Mouse (Mus musculus): ENCODE measurements around the gene Rasl10a. TPM values are rescaled to one million over a fixed set of nuclear protein-coding genes. Genes with fewer than 3 reads are reported as not detected.

Rasl10a gene
- polyA plus RNA-seq, 1 experiment from 2014 or later, result 2.4 TPM

DNA sequence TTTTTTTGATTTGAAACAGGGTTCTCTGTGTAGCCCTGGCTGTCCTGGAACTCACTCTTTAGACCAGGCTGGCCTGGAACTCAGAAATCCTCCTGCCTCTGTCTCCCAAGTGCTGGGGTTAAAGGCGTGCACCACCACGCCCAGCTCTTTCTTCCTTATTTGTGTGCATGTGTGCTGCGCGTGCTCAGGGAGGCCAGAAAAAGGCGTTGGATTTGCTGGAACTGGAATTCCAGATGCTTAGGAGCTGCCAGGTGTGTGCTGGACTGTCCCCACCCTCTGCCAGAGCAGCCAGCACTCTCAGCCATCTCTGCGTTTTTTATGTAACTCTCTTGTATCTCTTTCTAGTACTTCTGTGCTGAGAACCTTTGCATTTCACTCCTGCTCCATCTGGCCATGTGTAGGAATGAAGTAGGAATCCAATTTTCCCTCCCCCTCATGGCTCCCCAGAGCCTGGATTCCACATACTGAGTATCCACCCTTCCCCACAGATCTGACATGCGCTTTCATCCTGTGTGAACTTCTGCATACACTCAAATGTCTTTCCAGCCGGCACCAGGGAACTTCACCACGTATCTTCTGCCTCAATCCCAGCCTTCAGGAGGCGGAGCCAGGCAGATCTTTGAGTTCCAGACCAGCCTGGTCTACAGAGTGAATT lies 5.6 kb upstream of the Rasl10a start:
- peaks cover 7% of the 10 kb centered on the region for H3K27me3 ChIP-seq
- TF ChIP-seq CTCF (IDR thresholded peaks at IDR 0.05), result no peak

DNA sequence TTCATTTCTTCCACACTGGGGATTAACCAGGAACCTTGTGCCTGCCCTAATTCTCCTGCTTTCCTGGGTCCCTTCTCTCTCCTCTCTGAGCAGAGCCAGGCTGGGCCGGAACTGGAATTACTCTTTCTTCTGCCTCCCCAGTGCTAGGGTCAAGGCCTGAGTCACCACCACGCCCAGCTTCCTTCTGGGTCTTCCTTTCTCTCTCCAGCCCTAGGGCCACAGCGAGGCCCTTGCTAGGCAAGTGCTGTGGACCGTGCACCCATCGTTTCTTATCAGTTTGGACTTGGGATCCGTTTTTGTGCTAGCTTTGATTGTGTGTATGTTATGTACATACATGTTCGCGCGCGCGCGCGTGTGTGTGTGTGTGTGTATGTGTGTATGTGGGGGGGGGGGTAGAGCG lies 3.8 kb upstream of the Rasl10a start:
- POLR2A ChIA-PET, result interaction anchor here (0.7 kb wide), 1 partner anchor 267 kb away, joined by 3 read pairs; no protein-coding TSS in a partner anchor
- no peak for ATAC-seq
- CTCF ChIA-PET, result no interaction called here
- TF ChIP-seq CTCF (IDR thresholded peaks at IDR 0.05), result no peak
- H3K27me3 ChIP-seq, result peaks cover 7% of the 10 kb centered on the region
- in situ Hi-C loops (cut with MboI; ENCODE audit: low pct_unique_long_range_greater_than_20kb), result no loop called here
- no peak for DNase-seq (ENCODE audit: low read depth, low spot score)

More for the DNA sequence above, 5.6 kb upstream of the Rasl10a start:
- DNase-seq (ENCODE audit: low read depth, low spot score) (no peak), ATAC-seq (no peak)
- ChIA-PET CTCF (no interaction called here), POLR2A (no interaction called here)
- in situ Hi-C loops (cut with MboI; ENCODE audit: low pct_unique_long_range_greater_than_20kb), result no loop called here

DNA sequence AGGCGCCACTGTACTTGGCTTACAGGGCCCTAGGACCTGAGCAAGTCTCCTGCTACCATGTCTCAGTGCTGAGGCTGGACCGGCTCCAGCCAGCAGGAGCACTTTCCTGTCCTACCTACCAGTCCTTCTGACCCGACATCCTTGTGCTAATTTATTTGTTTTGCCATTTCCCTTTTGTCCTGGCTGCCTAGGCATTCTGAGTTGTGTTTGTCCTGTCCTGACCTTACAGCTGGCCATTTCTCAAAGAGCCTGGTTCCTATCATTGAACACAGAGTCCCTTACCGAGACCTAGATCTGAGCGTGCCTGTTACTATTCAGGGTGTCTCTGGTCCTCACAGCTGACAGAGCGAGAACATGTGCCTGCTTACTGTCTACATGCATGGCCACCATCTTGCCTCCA lies 3.1 kb upstream of the Rasl10a start:
- in situ Hi-C loops (cut with MboI; ENCODE audit: low pct_unique_long_range_greater_than_20kb), result no loop called here
- no peak for DNase-seq (ENCODE audit: low read depth, low spot score)
- ATAC-seq, result no peak
- no peak for TF ChIP-seq CTCF (IDR thresholded peaks at IDR 0.05)
- POLR2A ChIA-PET, result interaction anchor here (1.5 to 1.6 kb wide), 2 partner anchors 9 to 19 kb away, joined by 4 to 5 read pairs; no protein-coding TSS in a partner anchor
- CTCF ChIA-PET, result no interaction called here
- H3K27me3 ChIP-seq, result peaks cover 3% of the 10 kb centered on the region

DNA sequence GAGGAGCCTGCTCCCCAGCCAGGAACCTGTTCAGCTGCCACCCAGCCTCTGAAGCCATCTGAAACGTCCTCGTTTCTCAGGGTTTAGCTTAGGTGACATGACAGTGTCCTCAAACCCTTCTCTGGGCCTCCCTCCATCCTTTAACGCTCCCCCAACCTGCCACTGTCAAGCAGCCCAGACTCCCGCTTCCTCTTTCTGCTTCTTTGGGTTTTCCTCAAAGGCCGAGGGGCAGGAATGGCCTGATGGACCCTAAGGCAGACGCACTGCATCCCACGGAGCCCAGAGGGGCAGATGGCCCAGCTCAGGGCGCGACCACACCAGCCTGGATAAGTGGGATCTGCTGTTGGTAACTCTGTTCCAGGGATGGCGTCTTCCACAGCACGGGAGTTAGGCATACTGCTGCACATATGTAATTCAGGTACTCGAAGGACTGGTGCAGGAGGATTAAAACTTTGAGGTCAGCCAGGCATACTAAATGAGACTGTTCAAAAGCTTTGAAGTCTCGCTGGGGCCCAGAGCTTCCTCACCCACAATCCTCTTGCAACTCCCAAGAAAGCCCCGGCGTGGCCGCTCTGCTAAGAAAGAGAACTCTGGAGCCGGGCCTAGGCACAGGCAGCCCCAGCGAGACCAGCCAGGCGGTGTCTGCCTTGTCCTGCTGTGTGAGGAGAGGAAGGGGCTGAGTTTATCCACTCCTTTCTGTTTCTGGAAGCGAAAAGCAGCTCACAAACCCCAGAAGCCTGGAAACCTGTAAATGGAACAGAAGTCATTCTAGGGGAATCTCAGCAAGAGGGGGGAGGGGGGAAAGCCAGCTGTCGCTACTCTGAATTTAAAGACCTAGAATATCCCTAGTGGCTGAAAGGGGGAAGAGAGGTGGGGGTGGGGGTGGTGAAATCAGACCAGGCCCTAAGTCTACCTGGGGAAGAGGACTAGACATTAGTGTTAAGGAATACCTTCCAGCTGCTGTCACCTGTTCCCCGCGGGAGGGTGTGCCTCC lies 1.7 kb upstream of the Rasl10a start:
- ChIA-PET POLR2A (interaction anchor here (1.5 to 1.6 kb wide), 2 partner anchors 10 to 17 kb away, joined by 4 to 5 read pairs; no protein-coding TSS in a partner anchor), CTCF (no interaction called here)
- H3K27me3 ChIP-seq, result no peaks in the 10 kb centered on the region
- no peak for ATAC-seq
- in situ Hi-C loops (cut with MboI; ENCODE audit: low pct_unique_long_range_greater_than_20kb), result no loop called here
- DNase-seq (ENCODE audit: low read depth, low spot score), result no peak
- TF ChIP-seq CTCF (IDR thresholded peaks at IDR 0.05), result no peak

DNA sequence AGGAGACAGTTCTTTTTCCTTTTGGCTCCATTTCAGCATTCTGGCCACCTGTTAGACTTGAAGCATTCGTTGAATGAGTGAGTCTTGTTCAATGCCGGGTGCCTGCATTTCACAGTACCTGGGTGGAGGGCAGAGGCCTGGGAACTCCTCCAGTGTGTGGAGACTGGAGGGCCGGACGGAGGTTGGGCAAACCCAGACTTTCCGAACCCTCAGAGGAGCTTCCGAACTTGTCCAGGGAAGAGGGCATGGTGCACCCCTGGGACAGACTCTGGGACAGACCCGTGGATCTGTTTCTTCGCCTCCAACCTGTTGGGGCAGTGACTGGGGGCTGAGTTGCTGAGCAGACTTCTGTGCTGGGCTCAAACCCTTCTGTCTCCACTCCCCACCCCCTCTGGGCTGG lies 864 bp upstream of the Rasl10a start:
- in situ Hi-C loops (cut with MboI; ENCODE audit: low pct_unique_long_range_greater_than_20kb), result no loop called here
- no peak for TF ChIP-seq CTCF (IDR thresholded peaks at IDR 0.05)
- CTCF ChIA-PET, result no interaction called here
- POLR2A ChIA-PET, result no interaction called here
- no peaks in the 10 kb centered on the region for H3K27me3 ChIP-seq
- no peak for ATAC-seq
- no peak for DNase-seq (ENCODE audit: low read depth, low spot score)

DNA sequence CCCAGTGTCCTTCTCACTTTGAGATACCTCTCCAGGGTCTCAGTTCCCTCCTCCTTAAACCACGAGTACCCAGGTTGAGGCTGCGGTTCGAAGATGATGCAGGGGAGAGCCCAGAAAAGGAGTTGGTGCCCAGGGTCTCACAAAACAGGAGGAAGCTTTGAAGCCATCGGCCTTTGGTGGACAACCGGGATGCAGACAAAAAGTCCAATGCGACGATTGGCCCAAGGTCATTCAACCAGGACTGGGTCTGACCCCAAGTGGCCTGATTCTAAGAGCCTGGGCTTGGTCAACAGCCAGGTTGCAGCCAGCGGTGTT lies 430 bp upstream of the Rasl10a start:
- POLR2A ChIA-PET, result interaction anchor here (1.4 kb wide), 1 partner anchor 25 kb away, joined by 3 read pairs; no protein-coding TSS in a partner anchor
- ATAC-seq, result no peak
- CTCF ChIA-PET, result interaction anchor here (0.9 kb wide), 1 partner anchor 10 kb away, joined by 3 read pairs; no protein-coding TSS in a partner anchor
- no peaks in the 10 kb centered on the region for H3K27me3 ChIP-seq
- DNase-seq (ENCODE audit: low read depth, low spot score), result no peak
- in situ Hi-C loops (cut with MboI; ENCODE audit: low pct_unique_long_range_greater_than_20kb), result no loop called here
- no peak for TF ChIP-seq CTCF (IDR thresholded peaks at IDR 0.05)

DNA sequence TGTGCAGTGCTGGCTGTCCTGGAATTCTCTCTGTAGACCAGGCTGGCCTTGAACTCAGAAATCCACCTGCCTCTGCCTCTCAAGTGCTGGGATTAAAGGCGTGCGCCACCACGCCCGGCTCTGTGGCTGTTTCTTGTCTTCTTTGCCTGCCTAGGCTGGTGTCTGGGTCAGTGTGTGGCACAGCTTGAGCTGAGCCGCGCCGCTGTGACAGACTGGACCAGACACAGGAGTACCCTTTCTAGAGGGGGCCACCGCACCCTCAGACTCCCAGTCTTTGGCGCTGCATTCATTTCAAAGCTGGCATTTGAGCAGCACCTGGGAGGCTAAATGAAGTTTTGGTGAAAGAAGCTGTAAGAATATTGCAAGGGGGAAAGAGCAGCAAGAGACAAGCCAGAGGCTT lies 855 bp downstream of the Rasl10a start:
- no peaks in the 10 kb centered on the region for H3K27me3 ChIP-seq
- ATAC-seq (no peak), DNase-seq (ENCODE audit: low read depth, low spot score) (no peak)
- ChIA-PET POLR2A (interaction anchor here (1.4 kb wide), 1 partner anchor 26 kb away, joined by 3 read pairs; no protein-coding TSS in a partner anchor), CTCF (interaction anchor here (1.1 kb wide), 1 partner anchor 12 kb away, joined by 3 read pairs; no protein-coding TSS in a partner anchor)
- TF ChIP-seq CTCF (IDR thresholded peaks at IDR 0.05), result no peak
- in situ Hi-C loops (cut with MboI; ENCODE audit: low pct_unique_long_range_greater_than_20kb), result no loop called here

DNA sequence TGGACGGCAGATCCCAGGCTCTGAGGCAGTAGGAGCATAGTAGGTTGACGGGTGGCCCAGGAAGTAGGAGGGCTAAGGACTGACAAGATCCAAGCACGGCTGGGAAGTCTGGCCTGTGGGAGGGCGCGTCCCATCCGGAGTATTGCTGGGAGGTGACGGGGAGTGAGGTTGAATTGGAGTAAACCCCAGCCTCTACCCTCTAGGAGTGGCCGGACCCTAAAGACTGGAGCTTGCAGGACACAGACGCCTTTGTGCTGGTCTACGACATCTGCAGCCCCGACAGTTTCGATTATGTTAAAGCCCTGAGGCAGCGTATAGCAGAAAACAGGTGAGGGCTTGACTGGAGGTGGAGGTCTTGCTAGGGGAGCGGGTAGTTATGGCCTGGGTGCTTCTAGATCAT lies 1.3 kb downstream of the Rasl10a start:
- DNase-seq (ENCODE audit: low read depth, low spot score) (no peak), ATAC-seq (no peak)
- in situ Hi-C loops (cut with MboI; ENCODE audit: low pct_unique_long_range_greater_than_20kb), result no loop called here
- no peaks in the 10 kb centered on the region for H3K27me3 ChIP-seq
- POLR2A ChIA-PET, result no interaction called here
- no peak for TF ChIP-seq CTCF (IDR thresholded peaks at IDR 0.05)
- CTCF ChIA-PET, result interaction anchor here (1.1 kb wide), 1 partner anchor 13 kb away, joined by 3 read pairs; no protein-coding TSS in a partner anchor

DNA sequence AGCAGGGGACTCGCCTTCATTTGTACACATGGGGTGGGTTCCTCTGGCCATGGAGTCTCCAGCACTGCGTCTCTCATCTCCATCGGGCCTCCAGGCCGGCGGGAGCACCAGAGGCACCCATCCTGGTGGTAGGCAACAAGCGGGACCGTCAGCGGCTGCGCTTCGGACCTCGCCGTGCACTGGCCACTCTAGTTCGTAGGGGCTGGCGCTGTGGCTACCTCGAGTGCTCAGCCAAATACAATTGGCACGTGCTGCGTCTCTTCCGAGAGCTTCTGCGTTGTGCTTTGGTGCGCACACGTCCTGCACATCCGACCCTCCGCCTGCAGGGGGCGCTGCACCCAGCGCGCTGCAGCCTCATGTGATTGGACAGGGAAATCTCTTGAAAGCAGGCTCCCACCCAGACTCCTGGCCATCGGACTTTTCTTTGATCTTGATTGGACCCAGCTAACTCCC lies 1.8 kb downstream of the Rasl10a start:
- DNase-seq (ENCODE audit: low read depth, low spot score) (no peak), ATAC-seq (no peak)
- in situ Hi-C loops (cut with MboI; ENCODE audit: low pct_unique_long_range_greater_than_20kb), result no loop called here
- ChIA-PET POLR2A (interaction anchor here (0.8 kb wide), 1 partner anchor 9 kb away, joined by 3 read pairs; no protein-coding TSS in a partner anchor), CTCF (interaction anchor here (1.1 to 1.5 kb wide), 2 partner anchors 13 to 22 kb away, joined by 3 read pairs; no protein-coding TSS in a partner anchor)
- no peaks in the 10 kb centered on the region for H3K27me3 ChIP-seq
- no peak for TF ChIP-seq CTCF (IDR thresholded peaks at IDR 0.05)

DNA sequence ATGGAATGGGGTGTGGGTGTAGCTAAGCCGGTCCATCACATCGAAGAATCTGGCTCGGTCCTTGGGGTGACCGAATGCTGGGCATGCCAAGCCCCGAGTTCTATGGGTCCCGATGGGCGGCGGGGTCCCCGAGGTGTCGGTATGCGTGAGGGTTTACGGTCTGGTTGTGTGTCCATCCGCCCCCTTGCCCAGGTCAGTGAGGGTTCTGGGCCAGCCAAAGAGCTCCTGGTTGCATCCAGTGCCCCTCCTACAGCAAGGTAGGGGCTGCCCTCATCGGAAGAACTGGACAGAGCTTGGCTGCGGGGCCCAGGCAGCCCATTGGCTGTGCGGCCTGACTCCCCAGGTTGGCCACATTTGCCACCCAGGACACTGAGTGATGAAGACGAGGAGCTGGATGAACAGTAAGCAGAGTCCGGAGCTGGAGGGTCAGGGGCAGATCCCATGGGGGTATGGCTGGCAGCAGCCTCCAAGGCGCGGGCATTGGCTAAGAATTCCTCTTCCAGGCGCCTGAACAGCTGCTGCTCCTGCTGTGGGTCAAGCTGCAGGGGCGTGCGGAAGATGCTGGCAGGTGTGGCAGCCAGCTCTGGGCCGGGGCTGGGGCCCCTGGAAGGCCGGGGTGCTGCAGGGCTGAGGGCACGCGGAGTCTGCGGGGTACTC lies 3.0 kb downstream of the Rasl10a start:
- no peak for TF ChIP-seq CTCF (IDR thresholded peaks at IDR 0.05)
- DNase-seq (ENCODE audit: low read depth, low spot score) (no peak), ATAC-seq (no peak)
- in situ Hi-C loops (cut with MboI; ENCODE audit: low pct_unique_long_range_greater_than_20kb), result no loop called here
- H3K27me3 ChIP-seq, result no peaks in the 10 kb centered on the region
- ChIA-PET CTCF (interaction anchor here (1.5 kb wide), 1 partner anchor 23 kb away, joined by 3 read pairs; no protein-coding TSS in a partner anchor), POLR2A (interaction anchor here (0.8 kb wide), 1 partner anchor 10 kb away, joined by 3 read pairs; no protein-coding TSS in a partner anchor)
